Mouse (Mus musculus): ENCODE results near the gene Npy5r.

Npy5r gene

GRCm38 (mm10) chr8:66687511-66688329 is at the start of gene Npy5r:
Npy5r (minus strand) TSS chr8:66688128.
- DNase-seq = no peak

DNA sequence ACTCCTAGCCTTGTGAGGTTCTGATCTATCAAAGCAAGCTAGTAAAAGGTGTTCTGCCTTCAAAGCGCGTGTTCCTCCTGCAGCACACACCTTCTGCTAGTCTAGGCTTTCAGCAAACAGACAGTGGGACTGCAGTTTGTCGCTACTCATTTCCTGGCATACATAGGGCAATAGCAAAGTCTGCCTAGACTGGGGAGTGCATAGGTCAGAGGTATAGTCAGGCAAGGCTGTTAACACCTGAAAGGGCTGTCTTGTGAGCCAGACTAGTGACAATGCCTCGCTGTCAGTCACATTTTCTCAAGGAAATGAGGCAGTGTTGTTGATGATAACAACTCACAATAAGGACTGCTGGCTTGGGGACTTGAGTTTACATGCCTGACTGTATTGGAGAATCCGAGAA is 44.0 kb upstream of the Npy5r start:
- DNase-seq = no peak

DNA sequence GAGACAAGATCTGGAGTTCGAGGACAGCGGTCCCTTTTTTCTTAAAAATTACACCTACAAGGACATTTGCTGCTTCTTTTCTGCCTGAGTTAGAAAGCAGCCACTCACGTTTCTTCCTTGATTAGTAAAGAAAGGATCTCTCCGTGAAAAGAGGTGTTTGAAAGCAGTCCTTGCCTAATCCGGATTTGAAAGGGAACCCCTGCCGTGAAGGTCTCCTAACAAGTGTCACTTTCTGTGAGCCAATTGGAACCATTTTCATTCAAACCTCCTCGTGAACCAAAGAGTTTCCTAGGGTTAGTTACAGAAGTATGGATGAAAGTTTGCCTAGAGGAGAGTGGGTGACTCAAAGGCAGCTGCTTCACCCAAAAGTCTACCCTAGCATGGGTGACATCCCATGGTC is 41.5 kb upstream of the Npy5r start:
- no peak for DNase-seq

DNA sequence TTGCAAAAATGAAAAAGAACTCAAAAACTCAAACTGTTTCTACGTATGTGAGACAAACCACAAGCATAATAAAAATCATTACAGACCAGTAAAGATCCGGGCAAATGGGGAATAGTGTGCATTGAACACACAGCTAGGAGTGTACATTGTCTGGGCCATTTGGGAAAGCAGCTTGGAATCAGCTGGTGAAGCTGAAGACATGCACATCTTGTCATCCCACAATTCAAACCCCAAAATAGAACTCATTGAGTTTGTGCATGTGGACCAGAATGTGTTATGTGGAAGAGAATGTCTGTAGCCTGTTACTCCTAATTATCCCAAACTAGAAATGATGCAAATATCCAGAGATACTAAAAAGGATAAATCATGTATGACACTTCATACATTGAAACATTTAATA is 34.9 kb upstream of the Npy5r start:
- DNase-seq = no peak

- DNase-seq = no peak
These were observed 26.5 kb upstream of the Npy5r start for GRCm38 (mm10) chr8:66714324-66714975.

GRCm38 (mm10) chr8:66698782-66699181 is 10.9 kb upstream of the Npy5r start:
- no peak for DNase-seq

- no peak for DNase-seq
These were observed 10.1 kb upstream of the Npy5r start for GRCm38 (mm10) chr8:66698011-66698410.

- DNase-seq = peak; percentile 44 to 54
These were observed 9.3 kb upstream of the Npy5r start, which contains the start of gene Npy1r for GRCm38 (mm10) chr8:66696970-66697843. Npy1r (plus strand) TSS chr8:66697192.

- DNase-seq = no peak
These were observed 2.5 kb upstream of the Npy5r start for GRCm38 (mm10) chr8:66690402-66690801.

DNA sequence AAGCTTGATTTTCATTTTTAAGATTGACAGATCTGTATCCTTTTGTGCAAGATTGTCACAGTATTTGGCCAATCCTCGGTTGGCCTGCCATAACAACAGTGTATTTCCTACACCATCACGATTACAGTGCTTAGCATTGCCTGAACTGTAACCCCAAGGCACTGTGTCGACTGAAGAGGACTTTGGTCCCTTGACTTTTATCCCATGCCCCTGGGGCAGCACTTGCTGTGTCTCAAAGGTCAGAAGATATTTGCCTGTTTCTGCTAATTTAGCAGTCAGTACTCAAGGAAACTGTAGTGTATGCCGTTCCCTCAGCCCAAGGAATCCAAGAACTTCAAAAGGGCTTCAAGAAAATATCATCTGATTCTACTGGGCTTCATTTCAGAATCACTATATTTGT is 871 bp upstream of the Npy5r start:
- peak; percentile 6 to 9 for DNase-seq

DNA sequence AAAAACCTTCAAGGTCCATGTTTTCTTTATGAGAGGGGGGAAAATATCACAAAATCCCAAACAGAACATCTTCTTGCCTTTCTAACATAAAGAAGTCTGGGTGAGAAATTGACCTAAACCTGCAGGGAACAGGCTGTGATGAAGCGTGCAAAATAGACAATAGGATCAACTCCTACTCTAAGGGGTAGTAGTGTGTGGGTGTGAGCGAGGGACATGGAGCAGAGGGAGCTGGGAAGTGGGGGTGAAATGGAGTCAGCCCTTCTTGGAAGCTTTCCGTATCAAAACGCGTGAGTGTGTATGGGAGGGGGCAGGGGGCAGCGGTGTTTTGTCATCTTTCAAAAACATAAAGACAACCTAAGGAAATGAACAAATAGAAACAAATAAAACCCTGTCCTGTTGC is 467 bp upstream of the Npy5r start:
- no peak for DNase-seq

GRCm38 (mm10) chr8:66681261-66681660 is 6.7 kb downstream of the Npy5r start:
- no peak for DNase-seq

DNA sequence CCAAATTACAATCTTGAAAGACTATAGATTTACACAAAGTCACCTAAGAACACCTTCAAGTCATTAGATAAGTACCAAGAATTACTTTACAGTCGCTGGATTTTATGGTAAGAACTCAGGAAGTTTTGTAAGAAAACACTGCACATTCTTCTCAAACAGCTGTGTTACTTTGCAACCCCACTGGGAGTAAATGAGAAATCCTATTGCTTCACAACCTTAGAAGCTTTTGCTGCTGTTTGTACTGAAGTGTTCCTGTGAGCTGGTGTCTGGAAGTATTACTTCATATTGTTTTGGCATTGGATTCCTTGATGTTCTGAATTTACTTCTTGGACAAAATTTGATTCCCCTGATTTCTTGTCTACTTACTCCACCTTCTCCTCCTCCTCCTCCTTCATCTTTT is 57.2 kb downstream of the Npy5r start:
- no peak for DNase-seq
